Mouse (Mus musculus): ENCODE results near the gene Pdcd7.

Gene Pdcd7

DNA sequence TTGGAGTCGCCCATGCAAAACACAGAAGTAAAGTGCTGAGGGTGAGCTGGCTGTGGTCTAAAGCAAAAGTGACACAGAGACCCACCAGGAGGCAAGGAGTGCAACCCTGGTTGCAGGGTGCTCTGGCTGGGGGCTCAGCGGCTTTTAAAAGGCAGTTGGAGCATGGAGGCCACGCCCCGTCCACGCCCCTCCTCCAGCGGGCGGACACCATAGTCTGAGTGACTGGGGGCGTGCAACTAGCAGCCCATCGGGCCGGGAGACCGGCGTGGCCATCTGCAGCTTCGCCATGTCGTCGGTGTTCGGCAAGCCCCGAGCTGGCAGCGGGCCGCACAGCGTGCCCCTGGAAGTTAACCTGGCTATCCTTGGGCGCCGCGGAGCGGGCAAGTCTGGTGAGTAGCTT lies 52.4 kb downstream of the Pdcd7 start, which contains the start of gene Rasl12:
Gene Rasl12, plus strand, starts transcription at position 228 of the 400 bp plus-strand sequence.
- peak; percentile 55 for DNase-seq (ENCODE audit: low spot score)

GRCm38 (mm10) chr9:65399934-65400333 lies 54.0 kb downstream of the Pdcd7 start:
- DNase-seq (ENCODE audit: low spot score): no peak

DNA sequence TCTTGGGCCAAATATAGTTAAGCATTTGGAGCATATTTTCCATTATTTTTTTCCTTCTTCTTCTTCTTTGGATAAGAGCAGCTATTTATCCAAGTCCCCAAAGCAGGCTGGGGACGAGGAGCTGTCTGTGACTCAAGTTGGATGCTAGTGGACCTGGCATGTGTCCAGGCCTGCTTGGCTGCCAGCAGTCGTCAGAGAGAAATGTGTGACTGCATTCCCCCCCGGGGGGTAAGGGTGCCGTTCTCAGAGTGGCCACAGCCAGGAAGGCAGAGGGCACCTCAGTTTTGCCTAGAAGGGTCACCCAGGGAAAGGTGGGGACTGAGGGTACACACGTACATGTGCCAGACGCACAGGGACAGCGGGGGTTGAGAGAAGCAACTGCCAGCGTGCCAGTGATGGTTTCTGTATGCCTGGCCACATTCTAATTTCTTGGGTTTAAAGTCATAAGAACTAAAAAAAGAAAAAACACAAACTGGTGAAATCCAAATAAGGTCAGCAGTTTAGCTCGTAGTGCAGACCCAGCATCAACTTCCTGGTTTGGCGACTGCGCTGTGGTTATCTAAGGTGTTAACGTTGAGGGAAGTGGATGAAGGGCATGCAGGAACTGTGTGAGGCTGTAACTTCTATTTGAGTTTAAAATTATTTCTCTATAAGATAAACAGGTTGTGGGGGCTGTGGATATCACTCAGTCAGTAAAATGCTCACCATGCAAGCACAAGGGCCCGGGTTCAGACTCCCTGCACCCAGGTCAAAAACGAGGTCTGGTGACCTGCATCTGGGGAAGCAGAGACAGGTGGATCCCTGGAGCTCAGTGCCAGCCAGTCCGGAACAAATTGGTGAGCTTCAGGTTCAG lies 58.7 kb downstream of the Pdcd7 start:
- no peak for DNase-seq (ENCODE audit: low spot score)

DNA sequence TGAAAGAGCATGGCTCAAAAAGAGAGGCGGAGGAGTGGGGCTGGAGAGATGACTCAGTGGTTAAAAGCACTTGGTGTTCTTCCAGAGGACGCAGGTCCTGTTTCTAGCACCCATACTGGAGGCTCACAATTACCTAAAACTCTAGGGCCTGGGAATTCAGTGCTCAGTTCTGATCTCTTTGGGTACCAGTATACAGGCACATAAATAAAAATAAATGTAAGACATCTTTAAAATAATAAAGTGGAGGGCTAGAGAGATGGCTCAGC lies 59.2 kb downstream of the Pdcd7 start:
- no peak for DNase-seq (ENCODE audit: low spot score)

DNA sequence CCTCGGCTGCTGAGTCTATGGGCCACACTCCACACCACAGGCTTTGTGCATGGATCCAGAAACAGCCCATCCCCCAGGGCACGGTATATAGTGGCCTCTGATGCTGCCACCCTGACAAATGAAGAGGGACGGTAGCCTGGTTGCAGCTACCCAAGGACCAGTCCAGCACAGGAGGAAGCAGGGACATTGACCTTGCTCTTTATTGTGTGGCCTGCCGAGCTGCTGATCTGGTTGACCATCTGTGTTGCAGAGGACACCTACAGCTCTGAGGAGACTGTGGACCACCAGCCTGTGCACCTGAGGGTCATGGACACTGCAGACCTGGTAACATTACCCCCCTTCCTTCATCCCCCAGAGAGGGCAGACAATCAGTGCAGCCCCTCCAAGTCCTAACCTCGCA lies 61.4 kb downstream of the Pdcd7 start:
- DNase-seq (ENCODE audit: low spot score): no peak

- peak; percentile 40 for DNase-seq (ENCODE audit: low spot score)
These were observed 62.0 kb downstream of the Pdcd7 start for GRCm38 (mm10) chr9:65407861-65408260.

- no peak for DNase-seq (ENCODE audit: low spot score)
These were observed 63.0 kb downstream of the Pdcd7 start for GRCm38 (mm10) chr9:65408871-65409295.

All from ovary, adult 18-20 months (tissue).